Mouse (Mus musculus): Measurements from ENCODE around the gene Gm2696.
A peak's percentile ranks its signal among the peaks of the same experiment; 100 is the strongest.

The Gm2696 gene

GRCm38 (mm10) chr10:77847538-77847937 is 33.1 kb downstream of the Gm2696 start:
- no peak for DNase-seq

GRCm38 (mm10) chr10:77852559-77852958 is 38.1 kb downstream of the Gm2696 start, which contains the start of gene Gm10318:
Gm10318 (plus strand) TSS chr10:77852859.
- no peak for DNase-seq

DNA sequence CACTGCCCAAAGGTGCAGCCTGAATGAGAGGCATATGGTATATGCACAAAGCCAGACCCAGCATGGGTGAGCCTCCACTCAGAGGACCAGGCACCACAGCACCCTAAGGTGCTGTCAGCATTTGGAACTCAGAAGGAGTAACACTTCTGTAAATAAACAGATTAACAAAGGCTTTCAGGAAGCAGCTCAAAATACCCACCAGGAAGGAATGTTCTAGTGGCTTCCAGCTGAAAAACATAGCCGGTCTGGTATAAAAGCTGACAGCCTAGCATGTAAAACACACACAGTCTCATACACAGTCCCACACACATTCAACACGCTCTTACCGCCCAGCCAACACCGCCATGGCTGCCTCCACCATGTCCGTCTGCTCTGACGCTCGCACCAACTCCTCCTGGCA is 47.2 kb downstream of the Gm2696 start, which contains the start of gene Gm3285:
Gm3285 (plus strand) TSS at position 301 of the 400 bp plus-strand sequence.
- no peak for DNase-seq

DNA sequence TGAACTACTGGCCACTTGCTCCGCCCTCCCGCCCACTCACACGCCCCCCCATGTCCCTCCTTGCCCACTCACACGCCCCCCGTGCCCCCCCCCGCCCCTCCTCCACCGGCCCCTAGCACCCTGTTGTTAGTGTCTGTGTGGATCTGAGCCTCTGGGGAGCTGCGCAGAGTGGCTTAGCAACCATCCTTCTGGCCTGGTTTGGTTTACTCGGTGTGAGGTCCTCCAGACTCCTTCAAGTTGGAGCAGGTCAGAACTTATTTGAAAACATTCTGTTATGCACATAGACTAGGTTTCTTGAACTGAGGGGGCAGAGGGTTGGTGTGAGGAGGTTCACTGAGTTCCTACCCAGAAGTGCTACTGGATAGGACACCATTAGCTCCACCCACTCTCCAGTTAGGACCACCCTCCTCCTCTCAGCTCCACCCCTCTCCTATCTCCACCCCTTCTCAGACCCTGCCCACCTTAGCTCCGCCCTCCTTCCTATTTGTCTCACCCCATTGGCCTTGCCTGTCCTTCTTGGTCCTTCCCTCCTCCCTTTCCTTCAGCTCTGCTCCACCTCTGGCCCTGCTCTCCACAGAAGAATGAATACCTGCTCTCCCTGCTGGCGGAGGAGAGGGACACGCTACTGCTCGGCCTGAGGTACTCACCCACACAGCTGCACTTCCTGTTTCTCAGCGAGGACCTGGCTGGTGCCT is 49.7 kb downstream of the Gm2696 start:
- peak; percentile 58 for DNase-seq

DNA sequence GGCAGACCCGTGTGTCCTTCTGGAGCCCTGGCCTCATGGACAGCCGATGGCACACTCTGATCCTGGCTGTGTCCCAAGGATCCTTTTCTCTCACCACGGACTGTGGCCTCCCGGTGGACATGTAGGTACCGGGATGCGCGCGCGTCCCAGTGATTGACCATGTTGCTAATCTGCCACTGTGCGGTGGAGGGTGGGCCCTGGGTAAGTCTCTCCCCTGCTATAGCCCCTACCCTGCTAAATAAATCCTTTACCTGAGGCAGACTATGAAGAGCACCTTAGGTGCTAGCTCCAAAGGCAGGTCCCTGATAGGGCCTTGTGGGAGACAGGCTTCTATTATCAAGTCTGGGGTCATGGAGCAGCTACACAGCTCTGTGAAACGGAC is 50.3 kb downstream of the Gm2696 start:
- DNase-seq: no peak

DNA sequence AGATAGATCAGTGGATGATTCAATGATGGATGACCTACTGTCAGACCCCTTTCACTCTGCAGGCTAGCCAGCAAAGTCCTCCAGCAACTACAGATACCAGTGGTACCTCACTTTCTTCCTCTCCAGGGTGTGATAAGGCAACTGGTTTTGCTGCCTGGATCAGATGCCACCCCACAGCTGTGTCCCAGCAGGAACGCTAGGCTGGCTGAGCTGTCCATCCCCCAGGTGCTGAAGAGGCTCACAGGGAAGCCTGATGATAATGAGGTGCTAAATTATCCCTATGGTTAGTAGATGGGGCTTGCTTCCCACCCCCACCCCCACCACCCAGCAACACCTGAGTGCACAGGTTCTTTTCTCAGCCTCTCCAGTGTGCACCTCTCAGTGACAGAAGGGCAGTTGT is 53.1 kb downstream of the Gm2696 start:
- DNase-seq: no peak

- peak; percentile 65 for DNase-seq
Observed at GRCm38 (mm10) chr10:77869651-77870050, 55.2 kb downstream of the Gm2696 start.

- DNase-seq: peak; percentile 46
Observed at GRCm38 (mm10) chr10:77878985-77879384, 64.5 kb downstream of the Gm2696 start.

GRCm38 (mm10) chr10:77880305-77880704 is 65.8 kb downstream of the Gm2696 start:
- DNase-seq: no peak

- DNase-seq: no peak
Observed at GRCm38 (mm10) chr10:77882553-77882952, 68.1 kb downstream of the Gm2696 start.
